Mouse (Mus musculus): ENCODE measurements around the gene Wfdc15b. TPM values are rescaled to one million over a fixed set of nuclear protein-coding genes. Genes with fewer than 3 reads are reported as not detected.

The Wfdc15b gene
- polyA plus RNA-seq, 1 experiment, result 0.34 TPM

- DNase-seq, result no peak
- 70% methylated on average over 7 of the region's 7 CpGs for WGBS
- H3K4me3 ChIP-seq (replicated peaks; ENCODE audit: extremely low read depth, low read depth, low read length), result no peak within 1 kb of the TSS
- no peak for TF ChIP-seq CTCF (IDR thresholded peaks at IDR 0.05; ENCODE audit: insufficient read depth, low read length)
- no peak for TF ChIP-seq POLR2A (IDR thresholded peaks at IDR 0.05; ENCODE audit: borderline replicate concordance, extremely low read depth, low read depth, low read length)
- H3K4me1 ChIP-seq (ENCODE audit: control insufficient read depth, insufficient read depth, low read length), result no peaks in the 10 kb centered on the region; the same call in 1 of the 2 replicates
These were observed 38.7 kb downstream of the Wfdc15b start, which contains the start of gene Wfdc5 for GRCm38 (mm10) chr2:164182692-164183255. Gene Wfdc5, minus strand, starts transcription at chr2:164182742.

GRCm38 (mm10) chr2:164180770-164181169 is 40.7 kb downstream of the Wfdc15b start:
- no peak overlapping the region for H3K4me3 ChIP-seq (replicated peaks; ENCODE audit: extremely low read depth, low read depth, low read length)
- no peaks in the 10 kb centered on the region; the same call in 1 of the 2 replicates for H3K4me1 ChIP-seq (ENCODE audit: control insufficient read depth, insufficient read depth, low read length)
- TF ChIP-seq CTCF (IDR thresholded peaks at IDR 0.05; ENCODE audit: insufficient read depth, low read length), result no peak
- no peak for TF ChIP-seq POLR2A (IDR thresholded peaks at IDR 0.05; ENCODE audit: borderline replicate concordance, extremely low read depth, low read depth, low read length)
- DNase-seq, result no peak
- WGBS, result 59% methylated on average over 4 of the region's 4 CpGs

- Histone ChIP-seq H3K4me3 (replicated peaks; ENCODE audit: extremely low read depth, low read depth, low read length) (no peak overlapping the region), H3K4me1 (ENCODE audit: control insufficient read depth, insufficient read depth, low read length) (no peaks in the 10 kb centered on the region; the same call in 1 of the 2 replicates)
- peak; percentile 40 for TF ChIP-seq CTCF (IDR thresholded peaks at IDR 0.05; ENCODE audit: insufficient read depth, low read length)
- TF ChIP-seq POLR2A (IDR thresholded peaks at IDR 0.05; ENCODE audit: borderline replicate concordance, extremely low read depth, low read depth, low read length), result no peak
- 37% methylated on average over 3 of the region's 3 CpGs for WGBS
- peak; percentile 36 for DNase-seq
These were observed 41.3 kb downstream of the Wfdc15b start for GRCm38 (mm10) chr2:164180124-164180523.

GRCm38 (mm10) chr2:164177831-164178230 is 43.6 kb downstream of the Wfdc15b start:
- TF ChIP-seq POLR2A (IDR thresholded peaks at IDR 0.05; ENCODE audit: borderline replicate concordance, extremely low read depth, low read depth, low read length) (no peak), CTCF (IDR thresholded peaks at IDR 0.05; ENCODE audit: insufficient read depth, low read length) (no peak)
- H3K4me3 ChIP-seq (replicated peaks; ENCODE audit: extremely low read depth, low read depth, low read length), result no peak overlapping the region
- H3K4me1 ChIP-seq (ENCODE audit: control insufficient read depth, insufficient read depth, low read length), result no peaks in the 10 kb centered on the region
- WGBS, result 83% methylated on average over 5 of the region's 5 CpGs
- no peak for DNase-seq

GRCm38 (mm10) chr2:164175850-164176249 is 45.6 kb downstream of the Wfdc15b start:
- Histone ChIP-seq H3K4me1 (ENCODE audit: control insufficient read depth, insufficient read depth, low read length) (no peaks in the 10 kb centered on the region), H3K4me3 (replicated peaks; ENCODE audit: extremely low read depth, low read depth, low read length) (no peak overlapping the region)
- DNase-seq, result no peak
- WGBS, result 62% methylated on average over 3 of the region's 3 CpGs
- TF ChIP-seq CTCF (IDR thresholded peaks at IDR 0.05; ENCODE audit: insufficient read depth, low read length) (no peak), POLR2A (IDR thresholded peaks at IDR 0.05; ENCODE audit: borderline replicate concordance, extremely low read depth, low read depth, low read length) (no peak)

- no peak for TF ChIP-seq POLR2A (IDR thresholded peaks at IDR 0.05; ENCODE audit: borderline replicate concordance, extremely low read depth, low read depth, low read length)
- no peak for TF ChIP-seq CTCF (IDR thresholded peaks at IDR 0.05; ENCODE audit: insufficient read depth, low read length)
- no peak for DNase-seq
- Histone ChIP-seq H3K4me1 (ENCODE audit: control insufficient read depth, insufficient read depth, low read length) (no peaks in the 10 kb centered on the region), H3K4me3 (replicated peaks; ENCODE audit: extremely low read depth, low read depth, low read length) (no peak overlapping the region)
- 77% methylated on average over 8 of the region's 8 CpGs for WGBS
These were observed 46.6 kb downstream of the Wfdc15b start for GRCm38 (mm10) chr2:164174649-164175395.

- H3K4me1 ChIP-seq (ENCODE audit: control insufficient read depth, insufficient read depth, low read length), result no peaks in the 10 kb centered on the region
- WGBS, result 50% methylated on average over 3 of the region's 3 CpGs
These were observed 48.1 kb downstream of the Wfdc15b start for GRCm38 (mm10) chr2:164173394-164173793.

GRCm38 (mm10) chr2:164170902-164171301 is 50.6 kb downstream of the Wfdc15b start, which contains the start of gene Kcns1:
Gene Kcns1, minus strand, starts transcription at chr2:164171113.
- WGBS, result 2% methylated on average over 29 of the region's 29 CpGs
- Histone ChIP-seq H3K4me1 (ENCODE audit: control insufficient read depth, insufficient read depth, low read length) (no peaks in the 10 kb centered on the region), H3K4me3 (replicated peaks; ENCODE audit: extremely low read depth, low read depth, low read length) (no peak within 1 kb of the TSS)
- TF ChIP-seq CTCF (IDR thresholded peaks at IDR 0.05; ENCODE audit: insufficient read depth, low read length) (no peak), POLR2A (IDR thresholded peaks at IDR 0.05; ENCODE audit: borderline replicate concordance, extremely low read depth, low read depth, low read length) (no peak)
- DNase-seq, result no peak

More at GRCm38 (mm10) chr2:164173394-164173793, 48.1 kb downstream of the Wfdc15b start:
- DNase-seq, result no peak
- H3K4me3 ChIP-seq (replicated peaks; ENCODE audit: extremely low read depth, low read depth, low read length), result no peak overlapping the region
- TF ChIP-seq CTCF (IDR thresholded peaks at IDR 0.05; ENCODE audit: insufficient read depth, low read length) (no peak), POLR2A (IDR thresholded peaks at IDR 0.05; ENCODE audit: borderline replicate concordance, extremely low read depth, low read depth, low read length) (no peak)

GRCm38 (mm10) chr2:164170326-164170725 is 51.1 kb downstream of the Wfdc15b start:
- WGBS, result 9% methylated on average over 11 of the region's 11 CpGs
- no peak overlapping the region for H3K4me3 ChIP-seq (replicated peaks; ENCODE audit: extremely low read depth, low read depth, low read length)
- no peak for DNase-seq
- TF ChIP-seq CTCF (IDR thresholded peaks at IDR 0.05; ENCODE audit: insufficient read depth, low read length), result no peak
- TF ChIP-seq POLR2A (IDR thresholded peaks at IDR 0.05; ENCODE audit: borderline replicate concordance, extremely low read depth, low read depth, low read length), result no peak
- H3K4me1 ChIP-seq (ENCODE audit: control insufficient read depth, insufficient read depth, low read length), result no peaks in the 10 kb centered on the region
